Mouse (Mus musculus): ENCODE measurements around the gene Ufd1.

DNA sequence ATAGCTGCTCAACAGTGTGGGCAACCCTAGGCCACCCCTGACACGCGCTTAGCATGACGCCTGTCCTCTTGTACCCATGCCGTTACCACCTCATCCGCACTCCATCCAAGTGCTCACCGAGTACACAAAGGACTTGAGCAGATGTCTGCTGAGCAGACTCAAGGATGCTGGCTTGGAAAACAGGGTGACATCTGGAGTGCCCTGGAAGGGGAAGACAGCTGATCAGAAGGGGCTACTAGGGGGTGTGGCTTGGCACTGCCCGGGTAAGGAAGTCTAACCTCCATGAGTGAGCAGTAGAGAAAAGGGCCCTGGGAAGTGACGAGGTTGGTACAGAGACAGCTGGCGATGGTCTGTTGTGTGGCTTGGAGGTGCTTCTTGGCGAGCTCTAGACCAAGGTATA, 24.9 kb upstream of the Ufd1 start:
- no peak for TF ChIP-seq CTCF (IDR thresholded peaks at IDR 0.05; ENCODE audit: control insufficient read depth, insufficient read depth, insufficient read length)
- TF ChIP-seq MYOG (IDR thresholded peaks at IDR 0.05; ENCODE audit: control insufficient read depth, extremely low read depth, insufficient read length): no peak
